Mouse (Mus musculus) testis, postnatal 14 days (tissue): ENCODE data around the gene Cdc14a.
A peak's percentile ranks its signal among the peaks of the same experiment; 100 is the strongest.

Source experiments
- DNase-seq: peaks from one replicate; pipeline ENCODE4 v3.0.0; 2021; ENCODE audit warnings: low spot score

The Cdc14a gene

GRCm38 (mm10) chr3:116266360-116266759, 157.5 kb downstream of the Cdc14a start:
- no peak for DNase-seq

GRCm38 (mm10) chr3:116263977-116264376, 159.9 kb downstream of the Cdc14a start:
- no peak for DNase-seq

- DNase-seq = peak; percentile 55
Measured at GRCm38 (mm10) chr3:116263061-116263460, 160.8 kb downstream of the Cdc14a start.

- no peak for DNase-seq
Measured at GRCm38 (mm10) chr3:116256104-116256503, 167.7 kb downstream of the Cdc14a start.

GRCm38 (mm10) chr3:116253077-116253531, 170.7 kb downstream of the Cdc14a start, which contains the start of gene Gpr88:
TSS of gene Gpr88 (minus strand) at chr3:116253503.
- peak; percentile 83 for DNase-seq

- DNase-seq = peak; percentile 26
Measured at GRCm38 (mm10) chr3:116252255-116253040, 171.4 kb downstream of the Cdc14a start.

- DNase-seq = peak; percentile 27
Measured at GRCm38 (mm10) chr3:116251481-116252254, 172.2 kb downstream of the Cdc14a start.

GRCm38 (mm10) chr3:116249026-116249425, 174.8 kb downstream of the Cdc14a start:
- no peak for DNase-seq

GRCm38 (mm10) chr3:116244476-116244875, 179.4 kb downstream of the Cdc14a start:
- DNase-seq = no peak

- DNase-seq = no peak
Measured at GRCm38 (mm10) chr3:116242685-116243084, 181.1 kb downstream of the Cdc14a start.

GRCm38 (mm10) chr3:116237527-116237926, 186.3 kb downstream of the Cdc14a start:
- DNase-seq = no peak

GRCm38 (mm10) chr3:116236856-116237255, 187.0 kb downstream of the Cdc14a start:
- no peak for DNase-seq

- DNase-seq = no peak
Measured at GRCm38 (mm10) chr3:116233515-116233914, 190.3 kb downstream of the Cdc14a start.

GRCm38 (mm10) chr3:116232763-116233162, 191.1 kb downstream of the Cdc14a start:
- no peak for DNase-seq

- DNase-seq = no peak
Measured at GRCm38 (mm10) chr3:116229336-116229735, 194.5 kb downstream of the Cdc14a start.

- no peak for DNase-seq
Measured at GRCm38 (mm10) chr3:116228360-116229245, 195.2 kb downstream of the Cdc14a start.

GRCm38 (mm10) chr3:116227383-116227782, 196.4 kb downstream of the Cdc14a start:
- DNase-seq = no peak

- no peak for DNase-seq
Measured at GRCm38 (mm10) chr3:116226915-116227314, 196.9 kb downstream of the Cdc14a start.
